Mouse (Mus musculus): ENCODE data around the gene Osbpl10.

Osbpl10 gene

GRCm38 (mm10) chr9:115034788-115035187, 56.4 kb downstream of the Osbpl10 start:
- no peak for DNase-seq

GRCm38 (mm10) chr9:115038215-115038614, 59.8 kb downstream of the Osbpl10 start:
- DNase-seq, result peak; percentile 21

DNA sequence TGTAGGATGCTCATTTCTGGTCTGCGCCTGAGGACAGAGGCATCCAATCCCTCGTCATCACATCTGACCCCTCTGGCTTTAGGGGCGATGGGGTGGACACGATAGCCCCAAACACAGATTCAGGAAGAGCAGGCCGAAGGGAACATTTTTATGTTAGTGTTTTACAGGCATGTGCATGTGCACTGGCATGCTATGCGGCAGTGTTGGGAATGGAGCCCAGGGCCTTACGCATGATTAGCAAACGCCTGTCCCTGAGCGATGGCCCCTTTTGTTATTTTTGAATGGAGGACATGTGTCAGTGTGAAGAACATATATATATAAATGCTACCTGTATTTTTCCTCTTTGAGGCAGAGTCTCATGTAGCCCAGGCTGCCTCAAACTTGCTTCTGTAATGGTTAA, 60.3 kb downstream of the Osbpl10 start:
- no peak for DNase-seq

- no peak for DNase-seq
These were observed 60.9 kb downstream of the Osbpl10 start for GRCm38 (mm10) chr9:115039245-115039644.

- no peak for DNase-seq
These were observed 64.2 kb downstream of the Osbpl10 start for GRCm38 (mm10) chr9:115042571-115042970.

DNA sequence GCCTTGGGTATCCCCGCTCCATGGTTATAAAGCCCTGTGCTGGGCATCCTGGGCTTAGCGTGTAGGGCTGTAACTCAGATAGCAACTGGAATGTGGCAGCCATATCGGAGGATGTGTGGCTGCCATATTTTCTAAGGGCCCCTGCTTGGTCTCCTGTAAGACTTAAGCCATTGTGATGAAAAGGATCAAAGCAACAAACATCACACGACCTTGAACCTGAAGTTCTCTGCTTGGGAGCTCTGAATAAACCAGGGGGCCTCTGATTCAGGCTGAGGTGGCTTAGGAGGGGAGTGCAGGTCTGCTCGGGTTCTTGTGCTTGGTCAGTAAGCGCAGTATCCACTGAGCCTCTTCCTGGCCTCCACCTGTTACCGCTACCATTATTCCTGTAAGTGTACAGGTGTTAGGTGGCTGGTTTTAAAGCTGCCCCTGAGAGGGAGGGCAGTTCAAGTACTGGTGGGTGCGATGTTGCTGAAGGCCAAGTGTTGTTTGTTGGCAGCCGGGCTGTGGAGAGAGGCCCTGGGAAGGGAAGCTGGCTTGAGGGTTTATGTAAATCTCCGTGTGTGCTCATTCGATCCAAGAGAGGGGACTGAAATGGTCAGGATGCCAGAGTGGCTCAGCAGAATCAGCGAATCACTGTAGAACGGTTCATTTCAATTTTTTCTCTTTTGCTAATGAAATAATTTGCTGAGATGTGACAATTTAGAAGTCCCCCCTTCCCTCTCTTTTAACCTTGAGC, 64.8 kb downstream of the Osbpl10 start:
- DNase-seq, result peak; percentile 10

GRCm38 (mm10) chr9:115043881-115044770, 65.8 kb downstream of the Osbpl10 start:
- DNase-seq, result peak; percentile 23

- DNase-seq, result no peak
These were observed 66.9 kb downstream of the Osbpl10 start for GRCm38 (mm10) chr9:115045087-115045800.

GRCm38 (mm10) chr9:115046701-115047100, 68.3 kb downstream of the Osbpl10 start:
- DNase-seq, result no peak

DNA sequence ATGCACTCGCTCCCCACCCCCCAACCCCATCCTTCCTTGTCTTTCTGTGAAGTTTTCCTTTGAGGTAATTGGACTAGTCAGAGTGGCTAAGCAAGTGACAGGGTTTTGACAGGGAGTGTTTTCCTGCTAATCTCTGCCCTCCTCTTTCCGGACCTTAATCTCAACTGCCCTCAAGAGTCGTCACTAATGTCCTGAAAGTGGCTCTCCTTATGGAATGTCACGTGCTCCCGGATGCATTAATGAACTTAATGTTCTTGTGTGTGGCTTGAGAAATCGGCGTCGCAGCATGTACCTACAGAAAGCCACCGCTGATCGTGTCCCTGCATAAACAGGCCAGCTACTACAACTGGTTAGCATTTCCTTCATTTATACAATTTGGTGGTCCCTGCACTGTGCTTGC, 70.0 kb downstream of the Osbpl10 start:
- peak; percentile 46 for DNase-seq

- peak; percentile 22 for DNase-seq
These were observed 70.5 kb downstream of the Osbpl10 start for GRCm38 (mm10) chr9:115048861-115049260.

- peak; percentile 94 for DNase-seq
These were observed 71.8 kb downstream of the Osbpl10 start for GRCm38 (mm10) chr9:115049981-115050720.

DNA sequence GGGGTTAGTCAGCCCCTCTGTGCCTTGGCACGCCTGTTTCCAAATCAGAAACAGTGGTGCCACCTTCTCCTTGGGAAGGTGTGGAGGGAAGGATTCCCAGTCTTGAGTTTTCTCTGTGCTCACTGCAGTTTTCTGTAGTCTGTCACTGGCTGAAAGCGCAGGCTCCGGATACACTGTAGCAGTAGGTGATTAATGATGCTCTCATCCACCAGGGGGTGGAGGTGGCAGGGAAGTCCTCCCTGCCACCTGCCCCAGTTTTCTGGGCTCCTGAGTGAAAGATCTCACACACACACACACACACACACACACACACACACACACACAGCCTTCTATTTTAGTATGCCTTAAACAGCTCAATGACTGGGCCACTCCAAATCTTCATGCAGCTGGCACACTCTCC, 73.6 kb downstream of the Osbpl10 start:
- no peak for DNase-seq

GRCm38 (mm10) chr9:115053779-115054178, 75.4 kb downstream of the Osbpl10 start:
- DNase-seq, result no peak

DNA sequence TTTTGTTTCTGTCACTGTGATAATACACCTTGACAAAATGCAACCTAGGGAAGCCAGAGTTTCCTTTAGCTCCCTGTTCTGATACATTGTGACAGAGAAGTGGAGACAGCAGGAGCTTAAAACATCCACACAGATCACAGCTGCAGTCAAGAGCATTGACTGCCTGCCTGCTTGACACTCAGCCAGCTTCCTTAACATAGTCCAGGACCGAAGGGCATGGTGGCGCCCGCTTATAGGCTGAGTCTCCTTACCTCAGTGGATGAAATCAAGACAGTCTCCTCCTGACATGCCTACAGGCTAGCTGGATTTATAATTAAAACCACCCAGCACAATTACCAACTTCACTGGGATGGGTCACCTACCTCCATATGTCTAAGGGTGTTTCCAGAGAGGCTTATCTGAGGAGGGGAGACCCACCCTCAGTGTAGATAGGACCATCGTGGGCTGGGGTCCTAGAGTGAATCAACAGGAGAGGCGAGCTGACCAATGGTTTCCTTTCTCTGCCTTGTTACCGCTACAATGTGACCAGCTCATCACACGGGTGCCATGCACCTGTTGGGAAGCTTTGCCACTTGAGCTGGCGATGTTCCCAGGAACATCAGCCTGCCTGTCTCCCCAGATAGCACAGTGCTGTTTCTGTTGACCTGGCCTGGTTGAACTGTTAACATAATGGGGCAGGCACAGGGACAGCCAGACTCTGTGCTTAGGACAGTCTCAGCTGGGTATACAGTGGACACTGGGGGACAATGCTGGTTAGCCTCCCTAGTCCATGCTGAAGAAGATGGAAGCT, 76.9 kb downstream of the Osbpl10 start:
- no peak for DNase-seq

DNA sequence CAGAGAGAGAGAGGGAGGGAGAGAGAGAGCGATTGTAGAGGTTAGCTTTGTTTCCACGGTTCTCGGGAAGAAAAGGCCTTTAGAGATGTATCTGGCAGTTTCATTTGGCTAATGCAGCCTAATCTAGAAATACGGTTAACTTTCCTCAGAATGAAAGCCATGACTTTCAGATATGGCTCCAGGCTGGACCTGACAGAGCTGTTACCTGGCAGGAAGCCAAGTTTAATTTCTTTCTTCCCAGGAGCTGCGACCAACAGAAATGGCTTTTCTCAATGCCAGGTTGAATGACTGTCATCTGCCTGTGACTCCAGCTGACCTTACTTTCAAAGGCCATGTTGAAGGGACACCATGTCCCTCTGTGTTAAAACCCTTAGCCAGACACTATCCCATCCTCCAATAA, 80.4 kb downstream of the Osbpl10 start:
- DNase-seq, result no peak

GRCm38 (mm10) chr9:115064834-115065233, 86.5 kb downstream of the Osbpl10 start:
- no peak for DNase-seq

GRCm38 (mm10) chr9:115067071-115067470, 88.7 kb downstream of the Osbpl10 start:
- no peak for DNase-seq

DNA sequence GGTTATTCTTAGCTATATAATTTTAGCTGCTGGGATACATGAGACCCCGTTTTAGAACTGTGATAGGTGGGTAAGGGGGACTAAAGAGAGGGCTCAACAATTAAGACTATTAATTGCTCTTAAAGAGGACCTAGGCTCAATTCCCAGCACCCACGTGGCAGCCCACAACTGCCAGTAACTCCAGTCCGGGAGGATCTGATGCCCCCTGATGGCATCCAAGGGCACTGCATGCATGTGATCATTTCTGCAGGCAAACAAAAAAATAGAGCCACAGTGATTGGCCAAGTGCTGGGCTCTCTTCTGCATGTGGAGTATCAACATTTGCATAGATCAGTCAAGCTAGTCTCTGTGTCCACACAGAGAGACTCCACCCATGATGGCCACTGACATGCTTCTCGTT, 96.8 kb downstream of the Osbpl10 start:
- no peak for DNase-seq

DNA sequence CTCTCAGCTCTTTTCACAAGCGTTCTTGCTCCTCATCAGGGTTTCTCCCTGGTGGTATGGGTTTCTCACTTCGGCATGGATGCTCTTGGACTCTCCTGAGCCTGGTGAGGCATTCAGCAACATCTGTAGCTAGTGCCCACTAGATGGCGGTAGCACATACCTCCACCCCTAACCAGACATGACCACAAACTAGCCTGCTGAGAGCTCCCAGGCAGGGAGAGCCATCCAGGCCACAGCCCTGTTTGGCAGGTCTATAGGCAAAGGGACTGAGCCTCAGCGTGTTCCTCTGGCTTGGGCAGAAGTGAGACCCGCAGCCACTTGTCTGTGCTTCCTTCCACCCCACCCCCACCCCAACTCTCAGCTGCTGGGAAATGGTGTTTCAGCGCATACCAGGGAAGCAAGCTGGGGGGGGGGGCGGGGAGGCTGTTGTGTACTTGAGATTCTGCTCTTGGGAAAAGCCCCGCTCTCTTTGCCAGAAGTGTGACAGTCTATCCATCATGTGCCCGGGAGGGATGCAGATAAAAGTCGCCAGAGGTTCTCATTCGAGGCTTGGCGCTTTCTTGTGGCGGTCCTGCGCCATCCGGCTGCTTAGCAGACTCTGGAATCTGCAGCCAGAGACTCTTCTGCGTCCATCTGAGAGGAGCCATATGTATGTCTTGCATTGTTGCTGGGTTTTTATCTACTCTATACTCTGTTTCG, 110.1 kb downstream of the Osbpl10 start:
- DNase-seq, result peak; percentile 85

DNA sequence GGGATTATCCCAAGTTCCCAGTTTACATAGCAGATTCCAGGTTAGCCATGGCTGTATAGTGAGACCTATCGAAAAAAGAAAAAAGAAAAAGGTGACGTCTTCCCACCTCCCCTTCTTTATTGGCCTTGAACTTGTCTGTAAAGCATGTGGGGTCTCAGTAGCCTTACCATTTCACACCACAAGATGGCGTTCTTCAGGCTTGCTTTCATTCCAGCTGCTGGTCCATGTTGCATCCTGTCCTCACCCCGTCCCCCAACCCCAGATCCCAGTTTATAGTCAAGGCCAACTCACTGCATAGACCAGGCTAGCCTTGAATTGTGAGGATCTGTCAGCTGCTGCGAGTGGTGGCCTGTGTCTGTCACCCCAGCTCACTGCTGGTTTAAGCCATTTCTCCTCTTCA, 111.3 kb downstream of the Osbpl10 start:
- DNase-seq, result peak; percentile 20

Data from lung, postnatal 36 days (tissue).